Mouse (Mus musculus) kidney, postnatal 0 days (tissue): ENCODE measurements at regions not wholly inside any gene's neighbourhood (a gene's known extent, or its start where the extent isn't known, plus 50 kb on each side); places are given as distances from the start of the nearest gene placed in this dataset.

Experiments used
- ATAC-seq: fragments of 200-750 bp; cut with Nextera tagmentation; replicated peaks from 2 replicates; pipeline ENCODE4 v1.8.0; 2017; ENCODE audit warnings: low read depth, moderate number of reproducible peaks, moderate TSS enrichment, moderate library complexity; ENCODE audit not compliant: low FRiP score
- DNase-seq: peaks from one replicate; pipeline ENCODE4 v3.0.0-alpha.2; 2016; ENCODE audit warnings: low spot score
- H3K27ac ChIP-seq: fragments of 300-500 bp; sonication (generic); 2 replicates; pipeline ENCODE4 v1.5.1; 2014; ENCODE audit warnings: mild to moderate bottlenecking
- H3K27me3 ChIP-seq: fragments of 300-500 bp; sonication (generic); 2 replicates; pipeline ENCODE4 v1.6.1; 2014; ENCODE audit warnings: low read length, mixed read lengths; ENCODE audit not compliant: insufficient read depth
- H3K36me3 ChIP-seq: fragments of 300-500 bp; sonication (generic); 2 replicates; pipeline ENCODE4 v1.6.1; 2014; ENCODE audit warnings: low read length, mixed read lengths; ENCODE audit not compliant: insufficient read depth
- H3K4me1 ChIP-seq: fragments of 300-500 bp; sonication (generic); replicated peaks from 2 replicates; pipeline ENCODE4 v1.6.1; 2014; ENCODE audit warnings: antibody characterized with exemption, low read length, mixed read lengths; ENCODE audit not compliant: insufficient read depth
- H3K4me2 ChIP-seq: fragments of 300-500 bp; sonication (generic); 2 replicates; pipeline ENCODE4 v1.6.1; 2014; ENCODE audit warnings: mild to moderate bottlenecking, low read length, moderate library complexity, mixed read lengths
- H3K4me3 ChIP-seq: fragments of 300-500 bp; sonication (generic); replicated peaks from 2 replicates; pipeline ENCODE4 v1.5.1; 2014; ENCODE audit warnings: low read depth, low read length
- H3K9ac ChIP-seq: fragments of 300-500 bp; sonication (generic); 2 replicates; pipeline ENCODE4 v1.6.1; 2014; ENCODE audit warnings: low read depth, low read length
- H3K9me3 ChIP-seq: fragments of 300-500 bp; sonication (generic); replicated peaks from 2 replicates; pipeline ENCODE4 v1.6.1; 2016; ENCODE audit warnings: low read length, inconsistent platforms, mixed read lengths
- CTCF ChIP-seq: IDR thresholded peaks from 2 replicates; pipeline ENCODE4 v1.5.1; 2016; ENCODE audit warnings: antibody characterized with exemption, low read depth, mild to moderate bottlenecking, moderate library complexity
- WGBS: fragments of 180-500 bp; shearing (Covaris S2); extraction: QIAGEN DNeasy Blood & Tissue Kit; methylation state at CpG from one replicate; pipeline ENCODE4 v1.1.7; 2014; 5-methylcytosine and 5-hydroxymethylcytosine counted together

- H3K4me3 ChIP-seq = no peak overlapping the region
- no peak overlapping the region for H3K9ac ChIP-seq
- H3K9me3 ChIP-seq = no peaks in the 10 kb centered on the region
- H3K27ac ChIP-seq = no peak overlapping the region
- DNase-seq (peak; percentile 19), ATAC-seq (no peak)
- no peaks in the 10 kb centered on the region for H3K36me3 ChIP-seq
- TF ChIP-seq CTCF = no peak
- H3K4me2 ChIP-seq = no peak overlapping the region
- H3K4me1 ChIP-seq = no peaks in the 10 kb centered on the region
- H3K27me3 ChIP-seq = no peaks in the 10 kb centered on the region
These were observed 659.6 kb upstream of the Marcks start for GRCm38 (mm10) chr10:37798285-37798684.

GRCm38 (mm10) chr10:37797701-37798100 lies 659.0 kb upstream of the Marcks start:
- no peak for TF ChIP-seq CTCF
- no peak overlapping the region for H3K4me3 ChIP-seq
- no peaks in the 10 kb centered on the region for H3K36me3 ChIP-seq
- H3K4me1 ChIP-seq = no peaks in the 10 kb centered on the region
- WGBS = 42% methylated on average over 5 of the region's 5 CpGs
- ATAC-seq = no peak
- no peak overlapping the region for H3K4me2 ChIP-seq
- H3K9me3 ChIP-seq = no peaks in the 10 kb centered on the region
- no peak overlapping the region for H3K27ac ChIP-seq
- no peak for DNase-seq
- H3K9ac ChIP-seq = no peak overlapping the region
- H3K27me3 ChIP-seq = no peaks in the 10 kb centered on the region

GRCm38 (mm10) chr10:37792878-37793277 lies 654.2 kb upstream of the Marcks start:
- ATAC-seq (no peak), DNase-seq (no peak)
- no peak overlapping the region for H3K27ac ChIP-seq
- 81% methylated on average over 3 of the region's 3 CpGs for WGBS
- H3K36me3 ChIP-seq = no peaks in the 10 kb centered on the region
- H3K4me3 ChIP-seq = no peak overlapping the region
- no peaks in the 10 kb centered on the region for H3K4me1 ChIP-seq
- H3K9me3 ChIP-seq = no peaks in the 10 kb centered on the region
- H3K9ac ChIP-seq = no peak overlapping the region
- H3K27me3 ChIP-seq = no peaks in the 10 kb centered on the region
- no peak overlapping the region for H3K4me2 ChIP-seq
- TF ChIP-seq CTCF = peak; percentile 42

- WGBS = 91% methylated on average over 5 of the region's 5 CpGs
- H3K27ac ChIP-seq = no peak overlapping the region
- H3K4me2 ChIP-seq = no peak overlapping the region
- ATAC-seq (no peak), DNase-seq (no peak)
- TF ChIP-seq CTCF = no peak
- no peak overlapping the region for H3K9ac ChIP-seq
- no peaks in the 10 kb centered on the region for H3K27me3 ChIP-seq
- no peaks in the 10 kb centered on the region for H3K36me3 ChIP-seq
- H3K9me3 ChIP-seq = no peaks in the 10 kb centered on the region
- H3K4me1 ChIP-seq = no peaks in the 10 kb centered on the region
- no peak overlapping the region for H3K4me3 ChIP-seq
These were observed 649.3 kb upstream of the Marcks start for GRCm38 (mm10) chr10:37788049-37788448.

- Histone ChIP-seq H3K27me3 (no peaks in the 10 kb centered on the region), H3K4me1 (no peaks in the 10 kb centered on the region), H3K9me3 (no peaks in the 10 kb centered on the region), H3K9ac (no peak overlapping the region), H3K36me3 (no peaks in the 10 kb centered on the region), H3K27ac (no peak overlapping the region), H3K4me3 (no peak overlapping the region), H3K4me2 (no peak overlapping the region)
- DNase-seq (no peak), ATAC-seq (no peak)
- no peak for TF ChIP-seq CTCF
- 57% methylated on average over 2 of the region's 2 CpGs for WGBS
These were observed 640.9 kb upstream of the Marcks start for GRCm38 (mm10) chr10:37779383-37780302.

DNA sequence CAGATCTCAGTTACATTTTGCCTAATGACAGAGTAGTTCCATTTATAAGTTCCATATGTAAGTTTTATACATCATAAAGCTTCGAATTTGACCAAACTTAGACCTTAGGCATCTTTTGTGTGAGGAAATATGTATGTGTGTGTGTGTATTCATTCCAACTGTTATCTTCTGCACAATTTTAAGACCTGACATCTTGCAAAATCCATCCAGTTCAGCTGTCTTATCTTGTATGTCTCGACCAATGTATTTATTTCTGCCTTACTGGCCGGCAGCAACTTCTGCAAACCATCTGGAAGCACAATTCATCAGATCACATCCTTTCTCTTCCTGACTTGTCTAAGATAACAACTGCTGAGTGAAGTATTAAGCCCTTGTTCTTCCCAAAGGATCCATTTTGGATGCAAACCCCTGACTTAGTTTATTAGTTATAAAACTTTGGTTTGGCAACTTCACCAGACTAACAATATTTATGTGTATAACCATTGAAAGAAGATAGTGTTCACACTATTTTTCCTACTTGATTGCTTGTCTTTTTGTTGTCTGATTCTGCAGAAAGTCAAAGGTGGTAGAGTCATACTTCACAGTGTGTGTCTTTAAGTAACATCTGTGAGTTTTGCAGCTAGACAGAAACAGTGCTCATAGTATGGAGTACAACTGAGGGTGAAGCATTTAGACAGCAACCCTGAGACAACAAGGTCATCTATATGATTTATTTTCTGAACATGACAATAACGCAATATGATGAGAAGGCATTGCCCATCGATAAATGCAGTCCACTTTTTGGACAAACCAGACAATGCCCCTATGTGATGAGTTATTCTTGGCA lies 622.0 kb upstream of the Marcks start:
- H3K36me3 ChIP-seq = no peaks in the 10 kb centered on the region
- ATAC-seq (no peak), DNase-seq (no peak)

More for the DNA sequence above, 622.0 kb upstream of the Marcks start:
- no peak for TF ChIP-seq CTCF
- Histone ChIP-seq H3K9me3 (no peaks in the 10 kb centered on the region), H3K9ac (no peak overlapping the region), H3K4me3 (no peak overlapping the region), H3K27me3 (no peaks in the 10 kb centered on the region), H3K27ac (no peak overlapping the region), H3K4me2 (no peak overlapping the region), H3K4me1 (no peaks in the 10 kb centered on the region)
- WGBS = 68% methylated on average over 5 of the region's 5 CpGs
